16 mouse cellular contexts compared by ENCODE assay signal in genomic region chr15:27646665-27647064, GRCm38 (mm10).
"Had no signal": no experiment of that assay in that cellular context is flagged by ENCODE, and none has a peak within 500 bp of the region (broad histone marks: within the 10 kb centered on the region; RNA-seq: fewer than 3 reads in every experiment).

No protein-coding gene starts in this region.

- DNase-seq: liver, embryonic 13.5 days; liver, postnatal 0 days; lung, embryonic 14.5 days; midbrain, embryonic 14.5 days; right cerebral cortex, postnatal 14 days; thymus, adult 2 months; thymus, postnatal 25 days; thymus, postnatal 4 days had no signal

- H3K4me3 ChIP-seq: liver, embryonic 13.5 days; liver, embryonic 15.5 days; megakaryocyte, embryonic 14.5 days; midbrain, embryonic 12.5 days; neural tube, embryonic 12.5 days; stomach, embryonic 15.5 days had no signal

- H3K27me3 ChIP-seq: liver, embryonic 13.5 days; liver, embryonic 15.5 days; midbrain, embryonic 12.5 days; neural tube, embryonic 12.5 days; stomach, embryonic 15.5 days had no signal

- H3K9me3 ChIP-seq: liver, embryonic 13.5 days; liver, embryonic 15.5 days; neural tube, embryonic 12.5 days; stomach, embryonic 15.5 days had no signal

- H3K9ac ChIP-seq: liver, embryonic 13.5 days; liver, embryonic 15.5 days; liver, postnatal 0 days; lung, embryonic 14.5 days; midbrain, embryonic 12.5 days; neural tube, embryonic 12.5 days; stomach, embryonic 15.5 days had no signal

- H3K4me2 ChIP-seq: liver, embryonic 11.5 days; liver, embryonic 13.5 days; liver, embryonic 15.5 days; lung, embryonic 14.5 days; midbrain, embryonic 12.5 days; neural tube, embryonic 12.5 days; stomach, embryonic 15.5 days had no signal

- ATAC-seq: liver, postnatal 0 days had no signal

- H3K36me3 ChIP-seq: liver, embryonic 13.5 days; liver, embryonic 15.5 days; midbrain, embryonic 12.5 days; neural tube, embryonic 12.5 days; stomach, embryonic 15.5 days had no signal

- H3K4me1 ChIP-seq: liver, embryonic 13.5 days; liver, embryonic 15.5 days; megakaryocyte, embryonic 14.5 days; midbrain, embryonic 12.5 days; neural tube, embryonic 12.5 days; stomach, embryonic 15.5 days had no signal

- H3K27ac ChIP-seq: liver, embryonic 13.5 days; liver, embryonic 15.5 days; macrophage; midbrain, embryonic 12.5 days; neural tube, embryonic 12.5 days; stomach, embryonic 15.5 days; stomach, postnatal 0 days had no signal
